Mouse (Mus musculus): ENCODE results near the gene Ldha. TPM values are rescaled to one million over a fixed set of nuclear protein-coding genes. Genes with fewer than 3 reads are reported as not detected.

Ldha gene
- polyA plus RNA-seq, 1 experiment from 2014 or later: 2,859 TPM

DNA sequence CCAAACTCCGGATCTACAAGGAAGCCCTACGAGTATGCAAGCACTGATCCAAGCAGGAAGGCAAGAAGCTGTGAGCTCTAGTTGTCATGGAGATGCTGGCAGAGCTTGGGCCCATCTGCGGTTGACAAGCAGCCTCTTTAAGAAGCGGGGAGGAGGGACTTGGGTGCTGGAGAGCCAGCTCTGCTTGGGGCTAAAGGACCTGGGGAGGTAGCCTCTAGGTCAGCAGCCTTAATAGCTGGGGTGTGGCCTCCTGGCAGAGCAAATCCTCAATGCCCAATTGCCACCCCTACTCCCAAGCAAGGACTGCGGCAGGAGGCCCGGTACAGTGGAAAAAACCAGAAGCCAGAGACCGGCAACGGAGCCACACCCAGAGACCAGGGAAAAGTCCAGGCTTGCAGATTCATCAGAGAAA is 2.4 kb upstream of the Ldha start:
- H3K9ac ChIP-seq: no peak overlapping the region
- ATAC-seq (ENCODE audit: insufficient number of reproducible peaks, low FRiP score): peak; percentile 20; the same call in 1 of the 2 replicates
- WGBS: 12% methylated on average over 8 of the region's 8 CpGs
- H3K4me2 ChIP-seq: 0 out of 2 replicates have a peak overlapping the region, but pooled peaks have one; percentile 23
- peak overlapping the region; percentile 59 for H3K27ac ChIP-seq (ENCODE audit: poor library complexity, severe bottlenecking)
- H3K27me3 ChIP-seq (replicated peaks): peaks cover 4% of the 10 kb centered on the region; the same call in 1 of the 2 replicates
- no peaks in the 10 kb centered on the region for H3K36me3 ChIP-seq
- H3K4me1 ChIP-seq (replicated peaks): peaks cover 45% of the 10 kb centered on the region
- no peak overlapping the region for H3K4me3 ChIP-seq
- no peaks in the 10 kb centered on the region for H3K9me3 ChIP-seq (replicated peaks)

DNA sequence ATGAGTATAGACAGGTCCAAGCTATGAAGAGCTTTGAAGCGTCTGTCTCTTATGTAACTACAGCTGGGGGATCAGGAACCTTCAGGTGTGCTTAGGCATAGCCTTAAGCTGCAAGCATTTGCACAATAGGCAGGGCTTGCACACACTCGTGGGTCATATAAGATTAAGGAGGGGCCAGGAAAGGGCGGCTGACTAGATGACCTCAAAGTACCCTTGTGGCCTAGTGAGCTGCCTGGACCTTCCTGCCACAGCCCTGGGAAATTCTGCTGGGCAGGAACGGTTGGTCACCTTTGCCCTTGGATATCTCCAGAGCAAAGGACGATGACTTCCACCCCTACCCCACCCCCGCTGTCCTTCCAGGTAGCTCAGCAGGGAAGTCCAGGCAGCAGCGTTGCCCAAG is 1.8 kb upstream of the Ldha start:
- Histone ChIP-seq H3K9ac (no peak overlapping the region), H3K36me3 (no peaks in the 10 kb centered on the region), H3K4me3 (no peak overlapping the region), H3K4me2 (no peak overlapping the region), H3K9me3 (replicated peaks) (no peaks in the 10 kb centered on the region), H3K27me3 (replicated peaks) (peaks cover 5% of the 10 kb centered on the region; the same call in 1 of the 2 replicates), H3K4me1 (replicated peaks) (peaks cover 45% of the 10 kb centered on the region), H3K27ac (ENCODE audit: poor library complexity, severe bottlenecking) (peak overlapping the region; percentile 59; the same call in 1 of the 2 replicates)
- WGBS: 18% methylated on average over 7 of the region's 7 CpGs
- ATAC-seq (ENCODE audit: insufficient number of reproducible peaks, low FRiP score): no peak

DNA sequence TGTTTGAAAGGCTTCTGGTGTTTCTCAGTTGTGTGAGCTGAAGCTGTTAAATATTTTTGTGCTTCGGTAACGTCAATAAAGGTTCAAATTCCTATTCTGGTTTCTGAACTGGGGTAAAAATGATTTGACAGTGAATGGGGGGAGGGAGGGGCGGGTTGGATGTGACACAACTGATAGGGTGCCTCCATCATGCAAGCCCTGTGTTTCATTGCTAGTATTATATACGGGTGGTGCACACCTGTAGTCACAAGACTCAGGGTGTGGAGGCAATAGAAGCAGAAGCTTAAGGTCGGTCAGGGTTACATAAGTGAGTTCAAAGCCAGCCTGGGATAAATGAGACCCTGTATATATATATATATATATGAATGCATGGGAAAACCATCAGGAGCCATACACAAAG is 1.4 kb upstream of the Ldha start:
- H3K36me3 ChIP-seq: no peaks in the 10 kb centered on the region
- H3K27me3 ChIP-seq (replicated peaks): peaks cover 5% of the 10 kb centered on the region; the same call in 1 of the 2 replicates
- ATAC-seq (ENCODE audit: insufficient number of reproducible peaks, low FRiP score): no peak
- WGBS: 64% methylated on average over 5 of the region's 5 CpGs
- H3K9me3 ChIP-seq (replicated peaks): no peaks in the 10 kb centered on the region
- H3K4me1 ChIP-seq (replicated peaks): peaks cover 47% of the 10 kb centered on the region
- H3K9ac ChIP-seq: no peak overlapping the region
- H3K27ac ChIP-seq (ENCODE audit: poor library complexity, severe bottlenecking): no peak overlapping the region
- H3K4me3 ChIP-seq: no peak overlapping the region
- no peak overlapping the region for H3K4me2 ChIP-seq

DNA sequence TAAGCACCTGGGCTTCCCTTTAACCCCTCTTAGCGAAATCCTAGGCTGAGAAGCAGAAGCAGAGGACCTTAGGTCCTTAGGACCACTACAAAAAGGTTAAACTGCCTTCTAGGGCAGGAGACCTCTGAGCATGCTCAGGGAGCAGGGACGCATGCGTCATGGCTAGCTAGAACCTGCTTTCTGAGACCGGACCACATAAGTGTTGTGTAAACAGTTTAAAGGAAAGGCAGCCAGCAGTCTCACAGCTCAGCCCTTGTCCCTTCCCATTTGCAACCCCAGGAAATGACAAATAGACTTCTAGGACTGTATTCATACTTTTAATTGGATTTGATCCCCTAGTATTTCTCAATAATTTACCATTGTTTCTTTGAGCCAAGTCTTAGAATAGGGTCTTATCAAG is 949 bp upstream of the Ldha start:
- no peaks in the 10 kb centered on the region for H3K36me3 ChIP-seq
- H3K4me1 ChIP-seq (replicated peaks): peaks cover 46% of the 10 kb centered on the region
- WGBS: 51% methylated on average over 4 of the region's 4 CpGs
- no peak overlapping the region for H3K4me3 ChIP-seq
- H3K27me3 ChIP-seq (replicated peaks): peaks cover 5% of the 10 kb centered on the region; the same call in 1 of the 2 replicates
- H3K9me3 ChIP-seq (replicated peaks): no peaks in the 10 kb centered on the region
- no peak overlapping the region for H3K9ac ChIP-seq
- H3K4me2 ChIP-seq: no peak overlapping the region
- ATAC-seq (ENCODE audit: insufficient number of reproducible peaks, low FRiP score): no peak
- H3K27ac ChIP-seq (ENCODE audit: poor library complexity, severe bottlenecking): no peak overlapping the region

DNA sequence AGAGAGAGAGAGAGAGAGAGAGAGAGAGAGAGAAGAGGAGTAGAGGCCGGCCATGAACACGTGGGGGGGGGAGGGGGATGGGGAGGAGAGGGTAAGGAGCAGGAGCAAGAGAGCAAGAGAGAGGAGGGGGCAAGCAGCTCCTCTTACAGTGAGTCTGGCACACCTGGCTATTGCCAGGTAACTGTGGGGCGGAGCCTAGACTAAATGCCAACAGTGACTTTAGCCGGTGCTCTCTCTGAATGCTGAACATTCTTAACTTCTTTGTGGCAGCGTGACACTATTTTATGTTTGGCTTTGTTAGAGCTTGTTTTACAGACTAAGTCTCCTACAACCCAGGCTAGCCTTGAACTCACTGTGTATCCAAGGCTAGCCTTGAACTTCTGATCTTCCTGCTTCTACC is 1.0 kb downstream of the Ldha start:
- no peak overlapping the region for H3K9ac ChIP-seq
- H3K27me3 ChIP-seq (replicated peaks): peaks cover 5% of the 10 kb centered on the region; the same call in 1 of the 2 replicates
- no peak overlapping the region for H3K27ac ChIP-seq (ENCODE audit: poor library complexity, severe bottlenecking)
- no peaks in the 10 kb centered on the region for H3K9me3 ChIP-seq (replicated peaks)
- 38% methylated on average over 5 of the region's 5 CpGs for WGBS
- H3K4me3 ChIP-seq: no peak overlapping the region
- H3K4me2 ChIP-seq: no peak overlapping the region
- H3K4me1 ChIP-seq (replicated peaks): peaks cover 52% of the 10 kb centered on the region
- no peak for ATAC-seq (ENCODE audit: insufficient number of reproducible peaks, low FRiP score)
- no peaks in the 10 kb centered on the region for H3K36me3 ChIP-seq

DNA sequence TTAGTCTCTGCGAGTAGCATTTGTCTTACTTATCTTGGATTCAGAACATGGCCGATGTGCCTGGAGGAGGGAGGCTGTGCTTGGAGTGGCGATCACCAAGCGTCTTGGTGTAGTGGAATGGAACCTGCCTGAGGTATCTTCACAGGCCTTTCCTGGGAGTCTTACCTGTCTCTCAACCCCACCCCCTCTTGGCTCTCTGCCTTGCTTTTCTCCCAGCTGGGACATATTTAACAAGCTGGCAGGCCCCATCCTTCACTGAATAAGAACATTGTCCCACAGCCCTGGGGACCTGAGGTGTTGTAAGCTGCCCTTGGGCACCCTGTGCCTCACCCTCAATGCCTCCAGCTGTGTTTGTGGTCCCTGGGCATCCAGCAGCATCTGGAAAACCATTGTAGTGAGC is 2.3 kb downstream of the Ldha start:
- no peak overlapping the region for H3K27ac ChIP-seq (ENCODE audit: poor library complexity, severe bottlenecking)
- H3K4me1 ChIP-seq (replicated peaks): peaks cover 48% of the 10 kb centered on the region
- no peak for ATAC-seq (ENCODE audit: insufficient number of reproducible peaks, low FRiP score)
- no peaks in the 10 kb centered on the region for H3K9me3 ChIP-seq (replicated peaks)
- 75% methylated on average over 4 of the region's 4 CpGs for WGBS
- peaks cover 5% of the 10 kb centered on the region; the same call in 1 of the 2 replicates for H3K27me3 ChIP-seq (replicated peaks)
- H3K4me2 ChIP-seq: no peak overlapping the region
- peaks cover 11% of the 10 kb centered on the region for H3K36me3 ChIP-seq
- no peak overlapping the region for H3K4me3 ChIP-seq
- H3K9ac ChIP-seq: no peak overlapping the region

DNA sequence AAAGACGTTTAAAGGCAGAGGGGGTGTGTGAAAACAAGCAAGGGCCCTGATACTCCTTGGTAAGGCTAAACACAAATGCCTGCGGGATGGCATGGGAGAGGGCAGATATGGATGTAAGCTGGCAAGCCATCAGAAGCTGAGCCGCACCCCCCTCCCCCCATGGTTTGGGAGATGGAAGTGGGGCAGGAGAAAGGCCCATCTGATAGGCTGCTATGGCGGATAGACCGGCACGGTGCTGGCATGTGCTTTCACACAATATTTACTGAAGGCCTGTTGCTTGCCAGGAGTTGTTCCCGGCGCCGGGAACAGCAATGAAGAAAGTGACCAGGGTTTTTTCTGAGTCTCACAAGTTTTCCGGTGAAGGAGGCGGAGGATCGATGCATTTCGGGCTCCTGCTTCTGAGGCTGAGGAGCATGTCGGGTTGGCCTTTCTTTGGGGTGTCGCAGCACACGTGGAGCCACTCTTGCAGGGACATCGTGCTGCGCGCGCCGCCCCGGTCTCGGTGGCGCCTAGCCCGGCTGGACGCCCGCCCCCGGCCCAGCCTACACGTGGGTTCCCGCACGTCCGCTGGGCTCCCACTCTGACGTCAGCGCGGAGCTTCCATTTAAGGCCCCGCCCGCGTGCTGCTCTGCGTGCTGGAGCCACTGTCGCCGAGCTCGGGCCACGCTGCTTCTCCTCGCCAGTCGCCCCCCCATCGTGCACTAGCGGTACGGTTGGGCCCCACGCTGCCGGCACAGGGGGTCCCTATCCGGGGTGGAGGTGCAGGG is 4.1 kb downstream of the Ldha start:
- WGBS: under 1% methylated on average over 51 of the region's 51 CpGs
- peak; percentile 91 for ATAC-seq (ENCODE audit: insufficient number of reproducible peaks, low FRiP score)
- peak overlapping the region; percentile 100 for H3K9ac ChIP-seq
- peak overlapping the region; percentile 85 for H3K4me2 ChIP-seq
- peaks cover 5% of the 10 kb centered on the region; the same call in 1 of the 2 replicates for H3K27me3 ChIP-seq (replicated peaks)
- peaks cover 36% of the 10 kb centered on the region for H3K4me1 ChIP-seq (replicated peaks)
- H3K4me3 ChIP-seq: peak overlapping the region; percentile 94
- H3K27ac ChIP-seq (ENCODE audit: poor library complexity, severe bottlenecking): peak overlapping the region; percentile 99
- no peaks in the 10 kb centered on the region for H3K9me3 ChIP-seq (replicated peaks)
- H3K36me3 ChIP-seq: peaks cover 29% of the 10 kb centered on the region

DNA sequence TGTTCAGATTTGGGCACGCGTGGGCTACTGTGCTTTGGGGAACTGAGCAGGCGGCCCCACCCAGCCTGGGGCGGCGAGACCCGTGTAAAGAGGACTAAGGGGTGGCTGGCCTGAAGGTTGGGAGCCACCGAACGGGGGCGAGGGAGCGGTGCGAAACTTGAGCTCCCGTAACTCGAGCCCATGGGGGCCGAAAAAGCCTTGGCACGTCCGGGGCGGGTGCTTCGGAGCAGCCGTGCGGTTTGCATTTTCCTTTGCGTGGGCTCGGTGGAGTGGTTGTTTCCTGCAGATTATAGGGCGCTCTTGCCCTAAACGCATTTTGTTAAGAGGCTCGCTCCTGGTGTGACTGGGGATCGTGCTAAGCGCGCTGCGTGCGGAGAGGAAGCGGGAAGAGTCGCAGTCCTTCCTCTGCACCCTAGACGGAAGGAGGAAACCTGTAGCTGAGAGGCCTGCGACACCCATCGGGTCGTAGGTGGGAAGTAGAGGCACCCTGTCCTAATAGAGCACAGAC is 4.8 kb downstream of the Ldha start:
- H3K9me3 ChIP-seq (replicated peaks): no peaks in the 10 kb centered on the region
- H3K27ac ChIP-seq (ENCODE audit: poor library complexity, severe bottlenecking): peak overlapping the region; percentile 99
- peaks cover 34% of the 10 kb centered on the region for H3K36me3 ChIP-seq
- peak overlapping the region; percentile 94 for H3K4me3 ChIP-seq
- whole genome bisulfite sequencing: under 1% methylated on average over 36 of the region's 36 CpGs
- peak; percentile 5; the same call in 1 of the 2 replicates for ATAC-seq (ENCODE audit: insufficient number of reproducible peaks, low FRiP score)
- peaks cover 5% of the 10 kb centered on the region; the same call in 1 of the 2 replicates for H3K27me3 ChIP-seq (replicated peaks)
- peak overlapping the region; percentile 85 for H3K4me2 ChIP-seq
- H3K9ac ChIP-seq: peak overlapping the region; percentile 100
- H3K4me1 ChIP-seq (replicated peaks): peaks cover 33% of the 10 kb centered on the region

DNA sequence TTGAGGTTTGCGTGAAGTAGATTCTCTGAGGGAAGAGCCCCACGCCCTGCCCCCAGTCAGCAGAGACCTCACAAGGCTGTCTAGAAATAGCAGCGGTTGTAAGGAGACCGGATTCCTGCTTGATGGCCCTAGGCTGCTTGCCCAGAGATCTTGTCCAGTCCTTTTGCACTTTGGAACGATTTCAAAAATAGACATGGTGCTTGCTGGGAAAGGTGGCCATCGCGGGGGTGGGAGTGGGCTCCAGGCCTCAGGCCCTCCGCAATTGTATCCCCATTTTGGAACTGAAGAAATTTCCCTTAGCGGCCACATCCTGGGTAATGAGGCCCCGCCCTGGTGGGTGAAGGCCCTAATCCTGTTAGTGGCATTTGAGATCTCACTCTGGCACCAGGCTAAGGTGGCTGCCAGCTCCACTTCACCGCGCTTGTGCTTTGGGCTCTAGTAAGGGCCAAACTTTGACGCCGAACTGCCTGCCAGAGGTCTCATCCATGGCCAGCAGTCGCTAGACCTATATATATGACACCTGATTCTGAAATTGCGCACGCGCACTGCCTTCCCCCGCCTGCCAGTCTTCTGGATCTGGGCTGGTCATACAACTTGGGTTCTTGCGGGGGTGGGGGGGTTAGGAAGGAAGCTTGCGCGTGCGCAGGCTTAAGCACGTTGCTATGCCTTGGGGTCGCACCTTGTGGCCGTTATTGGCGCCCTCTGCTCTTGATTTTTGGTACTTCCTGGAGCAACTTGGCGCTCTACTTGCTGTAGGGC is 5.4 kb downstream of the Ldha start:
- 1% methylated on average over 28 of the region's 28 CpGs for WGBS
- ATAC-seq (ENCODE audit: insufficient number of reproducible peaks, low FRiP score): peak; percentile 60; the same call in 1 of the 2 replicates
- H3K27me3 ChIP-seq (replicated peaks): peaks cover 5% of the 10 kb centered on the region; the same call in 1 of the 2 replicates
- H3K27ac ChIP-seq (ENCODE audit: poor library complexity, severe bottlenecking): peak overlapping the region; percentile 99
- peaks cover 40% of the 10 kb centered on the region for H3K36me3 ChIP-seq
- H3K4me1 ChIP-seq (replicated peaks): peaks cover 28% of the 10 kb centered on the region
- peak overlapping the region; percentile 94 for H3K4me3 ChIP-seq
- H3K4me2 ChIP-seq: peak overlapping the region; percentile 85
- H3K9me3 ChIP-seq (replicated peaks): no peaks in the 10 kb centered on the region
- peak overlapping the region; percentile 100 for H3K9ac ChIP-seq

DNA sequence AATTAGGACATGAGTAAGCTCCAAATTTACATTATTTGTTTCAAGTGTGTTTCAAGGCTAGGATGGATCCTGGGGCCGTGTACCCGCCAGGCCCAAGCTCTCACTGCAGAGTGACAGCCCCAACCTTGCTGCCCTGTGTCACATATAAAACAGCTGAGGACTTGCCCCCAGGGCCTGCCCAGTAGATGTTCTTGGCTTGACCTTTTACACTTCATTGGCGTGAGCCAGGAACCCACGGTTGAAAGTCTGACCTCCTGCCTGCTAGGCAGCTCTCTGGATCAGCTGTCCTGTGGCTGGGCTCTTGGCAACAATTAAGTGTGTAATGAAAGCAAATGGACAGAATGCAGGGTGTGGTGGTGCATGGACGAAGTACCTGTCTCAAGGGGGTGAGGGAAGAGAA is 8.0 kb downstream of the Ldha start:
- no peak overlapping the region for H3K4me3 ChIP-seq
- WGBS: 75% methylated on average over 5 of the region's 5 CpGs
- H3K27ac ChIP-seq (ENCODE audit: poor library complexity, severe bottlenecking): no peak overlapping the region
- H3K9me3 ChIP-seq (replicated peaks): no peaks in the 10 kb centered on the region
- H3K36me3 ChIP-seq: peaks cover 67% of the 10 kb centered on the region
- no peaks in the 10 kb centered on the region for H3K27me3 ChIP-seq (replicated peaks)
- no peak overlapping the region for H3K4me2 ChIP-seq
- H3K9ac ChIP-seq: no peak overlapping the region
- peaks cover 28% of the 10 kb centered on the region for H3K4me1 ChIP-seq (replicated peaks)
- no peak for ATAC-seq (ENCODE audit: insufficient number of reproducible peaks, low FRiP score)

DNA sequence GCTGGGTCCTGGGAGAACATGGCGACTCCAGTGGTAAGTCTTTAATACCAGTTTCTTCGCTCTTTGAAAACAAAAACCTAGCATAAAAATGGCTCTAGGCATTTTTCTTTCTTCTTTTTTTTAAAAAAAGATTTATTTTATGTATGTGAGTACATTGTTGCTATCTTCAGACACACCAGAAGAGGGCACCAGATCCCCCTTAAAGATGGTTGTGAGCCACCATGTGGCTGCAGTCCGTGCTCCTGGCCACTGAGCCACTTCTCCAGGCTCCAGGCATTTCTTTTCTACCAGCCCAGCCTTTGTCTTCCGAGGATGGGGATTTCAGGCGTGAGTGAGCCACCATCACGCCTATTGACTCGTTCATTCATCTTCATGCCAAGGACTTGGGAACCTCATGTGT is 9.8 kb downstream of the Ldha start:
- Histone ChIP-seq H3K9ac (no peak overlapping the region), H3K36me3 (peaks cover 84% of the 10 kb centered on the region), H3K9me3 (replicated peaks) (no peaks in the 10 kb centered on the region), H3K4me3 (no peak overlapping the region), H3K27ac (ENCODE audit: poor library complexity, severe bottlenecking) (no peak overlapping the region), H3K4me2 (no peak overlapping the region), H3K4me1 (replicated peaks) (peaks cover 22% of the 10 kb centered on the region), H3K27me3 (replicated peaks) (no peaks in the 10 kb centered on the region)
- WGBS: 81% methylated on average over 7 of the region's 7 CpGs
- ATAC-seq (ENCODE audit: insufficient number of reproducible peaks, low FRiP score): no peak
